Mouse (Mus musculus): Measurements from ENCODE around the gene Tsc22d2.

Gene Tsc22d2

DNA sequence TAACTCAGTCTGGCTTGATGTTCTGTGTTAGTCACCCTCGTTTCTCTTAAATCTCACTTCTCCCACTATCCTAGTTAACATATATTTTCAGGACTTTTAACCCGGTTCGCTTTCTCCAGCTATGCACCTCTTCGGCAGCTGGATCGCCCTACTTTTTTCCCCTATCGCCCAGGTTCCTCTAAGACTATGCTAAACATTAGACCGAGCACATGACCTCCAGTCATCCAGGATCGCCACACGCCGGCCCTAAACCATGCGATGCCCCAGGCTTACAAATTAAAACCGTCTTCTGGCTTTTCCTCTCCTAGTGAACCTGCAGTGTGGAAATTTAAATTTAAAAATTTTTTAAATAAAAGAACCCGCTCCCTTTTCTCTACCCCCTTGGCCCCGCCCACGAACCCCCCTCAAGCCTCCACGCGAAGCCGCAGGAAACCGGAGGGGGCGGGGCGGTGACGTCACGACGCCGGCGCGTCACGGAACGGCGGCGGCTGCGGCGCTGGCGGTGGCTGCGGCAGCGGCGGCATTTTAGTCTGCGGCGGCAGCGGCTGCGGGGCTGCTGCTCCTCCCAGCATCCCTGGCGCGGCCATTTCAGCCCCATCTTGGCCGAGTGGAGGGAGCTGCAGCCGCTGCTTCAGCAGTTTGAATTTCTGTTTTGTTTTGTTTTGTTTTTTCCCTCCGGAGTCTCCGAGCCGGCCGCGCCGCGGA is at the start of gene Tsc22d2:
Gene Tsc22d2, plus strand, starts transcription at position 482 of the 705 bp plus-strand sequence.
- in situ Hi-C loops (cut with MboI; ENCODE audit: low pct_unique_long_range_greater_than_20kb in 1 of 2, low sequenced_read_pairs in 2 of 2, unreplicated experiment in 1 of 2): no loop called here

DNA sequence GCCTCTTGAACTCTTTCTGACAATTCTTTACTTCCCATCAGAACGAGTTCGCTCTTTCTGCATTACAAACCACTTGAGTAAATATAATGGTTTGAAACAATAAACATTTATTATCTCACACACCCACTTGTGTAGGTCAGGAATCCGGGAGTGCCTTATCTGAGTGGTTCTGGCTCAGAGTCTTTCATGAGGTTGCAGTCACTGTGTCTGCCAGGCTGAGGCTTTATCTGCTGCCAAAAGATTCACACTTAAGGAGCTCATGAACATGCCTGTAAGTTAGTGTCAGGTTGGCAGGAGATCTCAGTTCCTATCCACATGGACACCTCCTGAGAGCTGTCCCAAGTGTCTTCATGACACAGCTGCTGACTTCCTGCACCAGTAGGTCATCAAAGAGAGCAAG is 47.8 kb upstream of the Tsc22d2 start:
- in situ Hi-C loops (cut with MboI; ENCODE audit: low pct_unique_long_range_greater_than_20kb in 1 of 2, low sequenced_read_pairs in 2 of 2, unreplicated experiment in 1 of 2): no loop called here

DNA sequence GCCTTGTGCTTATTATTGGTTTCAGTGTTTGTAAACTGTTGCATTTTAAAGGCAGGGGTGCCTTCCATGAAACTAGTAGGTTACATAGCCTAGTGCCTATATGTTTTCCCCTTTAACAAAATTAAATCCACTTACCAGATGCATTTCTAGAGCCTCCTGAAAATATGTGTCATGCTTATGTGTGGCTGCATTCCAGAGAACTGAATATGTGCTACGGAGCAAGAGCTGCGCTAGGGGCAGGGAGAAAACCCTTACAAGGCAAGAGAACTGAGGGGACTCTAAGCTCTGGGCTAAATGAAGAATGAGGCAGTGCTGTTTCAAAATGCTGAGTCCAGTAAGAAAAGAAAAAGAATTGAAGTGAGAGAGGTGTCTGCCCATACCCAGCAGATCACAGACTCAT is 43.7 kb upstream of the Tsc22d2 start:
- in situ Hi-C loops (cut with MboI; ENCODE audit: low pct_unique_long_range_greater_than_20kb in 1 of 2, low sequenced_read_pairs in 2 of 2, unreplicated experiment in 1 of 2): no loop called here

DNA sequence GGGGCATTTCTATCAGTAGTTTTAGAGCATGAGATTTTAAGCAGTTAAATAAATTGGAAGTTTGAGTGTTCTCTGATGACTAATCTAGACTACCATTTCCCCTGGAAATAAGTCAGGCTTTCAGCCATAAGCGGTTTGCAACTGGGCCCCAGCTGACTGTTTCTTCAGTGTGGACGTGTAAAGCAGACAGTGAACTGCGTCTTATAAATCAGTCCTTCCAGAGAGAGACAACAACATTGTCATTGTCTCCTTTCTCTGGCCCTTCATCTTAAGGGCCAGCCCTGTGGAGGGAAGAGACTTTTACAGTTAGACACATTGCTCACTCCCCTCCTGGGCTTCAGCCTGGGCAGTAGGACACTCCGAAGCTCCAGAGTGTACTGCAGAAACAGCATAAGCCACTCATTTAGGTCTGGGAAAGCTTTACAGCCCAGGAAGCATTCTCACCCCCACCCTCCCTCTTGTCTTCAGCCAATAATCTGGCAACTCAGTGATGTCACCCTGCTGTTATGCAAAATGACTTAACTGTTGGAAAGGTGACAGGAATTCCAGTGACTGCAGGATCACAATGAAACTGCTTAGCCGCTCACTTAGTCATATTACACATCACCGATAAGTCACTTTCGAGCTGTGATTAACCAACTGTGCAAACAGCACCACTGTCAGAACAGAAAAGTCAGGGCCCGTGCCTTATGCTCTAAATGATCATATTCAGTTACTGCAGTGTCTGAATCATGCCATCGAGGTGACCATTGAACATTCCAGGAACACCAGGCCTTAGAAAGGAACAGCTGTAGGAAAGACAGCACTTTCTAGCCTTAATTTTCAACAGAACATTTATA is 42.2 kb upstream of the Tsc22d2 start:
- in situ Hi-C loops (cut with MboI; ENCODE audit: low pct_unique_long_range_greater_than_20kb in 1 of 2, low sequenced_read_pairs in 2 of 2, unreplicated experiment in 1 of 2): no loop called here

DNA sequence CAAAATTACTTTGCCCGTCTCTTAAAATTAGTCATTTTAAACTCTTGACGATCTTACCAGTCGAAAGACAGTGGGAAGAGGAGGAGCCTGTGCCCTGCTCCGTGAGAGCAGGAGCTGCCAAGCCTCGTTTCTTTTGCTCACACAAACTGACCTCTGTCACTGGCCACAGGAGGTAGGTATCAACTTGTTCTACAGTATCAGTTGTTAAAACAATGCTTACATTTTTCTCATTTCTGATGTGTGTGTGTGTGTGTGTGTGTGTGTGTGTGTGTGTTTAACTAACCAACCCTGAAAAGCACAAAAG is 41.7 kb upstream of the Tsc22d2 start:
- in situ Hi-C loops (cut with MboI; ENCODE audit: low pct_unique_long_range_greater_than_20kb in 1 of 2, low sequenced_read_pairs in 2 of 2, unreplicated experiment in 1 of 2): no loop called here

DNA sequence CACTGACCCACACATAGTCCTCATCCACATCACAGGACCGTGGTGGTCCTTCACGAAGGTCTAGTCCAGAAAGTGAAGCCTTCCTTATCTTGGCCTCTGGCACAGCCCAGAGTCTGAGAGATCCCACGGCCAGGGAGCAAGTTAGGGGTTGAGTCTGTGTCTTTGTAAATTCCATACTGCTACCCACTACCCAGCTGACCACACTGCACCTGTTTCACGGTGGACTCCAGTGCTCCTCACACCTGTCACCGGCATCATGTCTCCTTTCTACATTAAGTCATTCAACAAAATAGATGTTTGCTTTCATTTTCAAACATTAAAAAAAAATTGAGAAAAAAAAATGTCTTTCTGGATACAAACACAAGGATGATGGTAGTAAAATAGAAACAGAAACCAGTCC is 40.2 kb upstream of the Tsc22d2 start:
- in situ Hi-C loops (cut with MboI; ENCODE audit: low pct_unique_long_range_greater_than_20kb in 1 of 2, low sequenced_read_pairs in 2 of 2, unreplicated experiment in 1 of 2): no loop called here

DNA sequence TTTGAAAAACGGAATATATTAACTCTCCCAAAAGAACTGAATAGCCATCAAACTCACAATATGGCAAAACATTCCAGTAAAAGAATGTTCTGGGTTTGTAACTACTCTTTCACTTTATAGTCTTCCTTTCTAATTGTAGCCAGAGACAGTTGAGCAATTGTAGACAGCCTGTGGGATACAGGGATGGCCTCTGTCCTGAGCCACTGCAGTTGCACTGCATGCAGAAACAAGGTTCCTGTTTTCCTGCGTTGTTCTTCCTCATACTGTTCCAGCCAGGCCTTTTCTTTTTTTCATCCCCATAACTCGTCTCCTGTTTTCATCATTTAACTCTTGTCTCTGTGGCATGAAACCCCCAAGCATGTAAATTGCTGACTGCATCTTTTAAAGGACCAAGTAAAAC is 37.8 kb upstream of the Tsc22d2 start:
- in situ Hi-C loops (cut with MboI; ENCODE audit: low pct_unique_long_range_greater_than_20kb in 1 of 2, low sequenced_read_pairs in 2 of 2, unreplicated experiment in 1 of 2): no loop called here

DNA sequence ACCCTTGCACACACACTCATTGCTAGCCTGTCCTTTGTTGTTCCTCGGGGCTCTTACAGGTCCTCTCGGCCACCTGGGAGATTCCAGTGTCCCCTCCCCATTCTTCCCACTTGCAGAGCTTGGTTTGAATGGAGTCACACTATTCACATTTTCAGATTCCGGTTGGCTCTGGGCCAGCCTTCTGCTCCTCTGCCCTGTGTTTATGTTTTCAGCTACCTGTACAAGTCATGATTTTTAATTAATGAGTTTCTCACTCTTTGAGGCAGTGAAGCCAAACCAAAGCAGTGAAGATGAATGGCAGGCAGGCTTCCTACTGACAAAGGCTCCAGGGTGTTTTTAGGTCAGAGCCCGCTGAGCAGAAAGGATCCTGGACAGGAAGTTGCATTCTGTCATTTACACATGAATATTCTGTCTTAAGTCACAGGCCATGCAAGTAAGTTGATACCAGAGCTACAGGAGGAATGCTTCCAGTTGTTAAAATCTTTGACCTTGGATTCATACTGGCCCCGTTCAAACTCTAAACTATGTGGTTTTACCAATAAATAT is 36.9 kb upstream of the Tsc22d2 start:
- in situ Hi-C loops (cut with MboI; ENCODE audit: low pct_unique_long_range_greater_than_20kb in 1 of 2, low sequenced_read_pairs in 2 of 2, unreplicated experiment in 1 of 2): no loop called here

DNA sequence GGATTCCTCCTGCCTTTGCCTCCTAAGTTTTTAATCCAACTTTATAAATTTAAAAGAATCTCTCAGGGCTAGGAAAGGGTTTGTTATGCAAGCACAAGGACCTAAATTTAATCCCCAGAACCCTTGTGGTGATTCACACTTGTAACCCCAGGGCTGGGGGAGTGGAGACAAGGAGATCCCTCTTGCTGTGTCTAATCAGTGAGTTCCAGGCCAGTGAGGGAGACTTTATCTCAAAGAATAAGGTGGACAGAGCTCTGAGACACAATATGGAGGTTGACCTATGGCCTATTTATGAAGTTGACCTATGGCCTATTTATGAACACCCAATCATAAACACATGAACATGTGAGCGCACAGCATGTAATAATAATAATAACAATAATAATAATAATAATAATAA is 31.8 kb upstream of the Tsc22d2 start:
- in situ Hi-C loops (cut with MboI; ENCODE audit: low pct_unique_long_range_greater_than_20kb in 1 of 2, low sequenced_read_pairs in 2 of 2, unreplicated experiment in 1 of 2): no loop called here

DNA sequence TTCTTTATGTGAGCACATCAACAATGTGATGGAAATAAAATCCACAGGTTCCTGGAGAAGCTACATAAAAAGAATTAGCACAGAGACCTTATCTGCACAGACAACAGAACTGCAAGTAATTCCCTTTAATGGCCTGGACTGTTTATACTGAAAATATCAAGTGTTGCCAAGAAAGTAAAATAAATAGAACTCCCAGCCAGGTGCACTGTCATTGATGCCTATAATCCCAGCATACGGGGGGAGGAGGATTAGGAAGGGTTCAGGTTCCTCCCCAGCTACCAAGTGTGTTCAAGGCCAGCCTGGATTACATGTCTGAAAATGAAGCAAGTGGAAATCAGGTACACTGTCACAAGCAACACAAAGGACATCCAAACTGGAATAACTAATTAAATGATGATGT is 29.5 kb upstream of the Tsc22d2 start:
- in situ Hi-C loops (cut with MboI; ENCODE audit: low pct_unique_long_range_greater_than_20kb in 1 of 2, low sequenced_read_pairs in 2 of 2, unreplicated experiment in 1 of 2): no loop called here

DNA sequence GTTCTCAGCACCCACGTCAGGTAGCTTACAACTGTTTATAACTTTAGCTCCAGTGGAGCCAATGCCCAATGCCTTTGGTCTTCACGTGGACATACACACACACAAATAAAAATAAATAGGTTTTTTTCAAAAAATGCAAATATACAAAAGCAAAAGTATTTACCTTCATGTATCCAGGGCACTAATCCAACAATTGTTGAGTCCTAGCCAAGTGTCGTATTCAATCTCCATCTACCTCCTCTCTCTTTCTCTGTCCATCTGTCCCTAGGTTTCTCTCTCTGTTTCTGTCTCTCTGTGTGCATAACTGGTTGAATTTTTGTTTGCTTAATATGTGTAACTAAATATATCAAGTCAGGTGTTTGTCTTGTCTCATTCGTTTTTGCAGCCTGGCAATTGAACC is 25.8 kb upstream of the Tsc22d2 start:
- in situ Hi-C loops (cut with MboI; ENCODE audit: low pct_unique_long_range_greater_than_20kb in 1 of 2, low sequenced_read_pairs in 2 of 2, unreplicated experiment in 1 of 2): no loop called here

DNA sequence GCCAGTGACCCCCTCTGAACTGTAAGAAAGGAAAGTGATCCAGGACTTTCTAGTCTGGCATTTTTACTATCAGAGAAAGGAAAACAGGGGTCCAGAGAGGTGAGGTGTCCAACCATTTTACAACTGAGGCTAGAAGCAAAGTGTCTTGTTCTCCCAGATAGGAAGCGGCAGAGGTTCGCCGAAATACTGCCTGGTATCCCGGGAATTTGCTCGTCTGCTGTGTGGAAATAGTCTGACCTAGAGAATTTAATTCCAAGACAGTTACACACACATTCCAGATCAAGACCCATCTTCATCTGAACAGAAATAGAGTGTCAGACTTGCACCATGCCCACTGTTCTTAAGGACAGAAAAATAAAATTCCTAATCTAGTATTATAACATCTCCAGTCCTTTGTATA is 16.0 kb upstream of the Tsc22d2 start:
- in situ Hi-C loops (cut with MboI; ENCODE audit: low pct_unique_long_range_greater_than_20kb in 1 of 2, low sequenced_read_pairs in 2 of 2, unreplicated experiment in 1 of 2): no loop called here

DNA sequence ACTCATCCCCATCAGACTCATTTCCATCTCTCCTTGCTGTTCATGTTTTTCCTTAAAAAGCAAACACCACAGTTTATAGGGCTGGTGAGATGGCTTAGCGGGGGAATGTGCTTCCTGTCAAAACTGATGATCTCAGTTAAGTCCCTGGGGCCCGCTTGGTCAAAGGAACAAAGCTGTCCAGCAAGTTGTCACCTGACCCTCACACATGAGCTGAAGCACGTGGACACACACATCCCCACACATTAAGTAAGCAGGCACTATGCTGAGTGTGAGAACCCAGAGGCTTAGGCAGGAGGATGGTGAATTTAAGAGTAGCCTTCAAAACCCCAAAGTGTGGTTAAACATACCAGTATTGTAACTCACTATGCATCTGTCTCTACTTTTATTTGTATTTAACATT is 14.6 kb upstream of the Tsc22d2 start:
- in situ Hi-C loops (cut with MboI; ENCODE audit: low pct_unique_long_range_greater_than_20kb in 1 of 2, low sequenced_read_pairs in 2 of 2, unreplicated experiment in 1 of 2): no loop called here

DNA sequence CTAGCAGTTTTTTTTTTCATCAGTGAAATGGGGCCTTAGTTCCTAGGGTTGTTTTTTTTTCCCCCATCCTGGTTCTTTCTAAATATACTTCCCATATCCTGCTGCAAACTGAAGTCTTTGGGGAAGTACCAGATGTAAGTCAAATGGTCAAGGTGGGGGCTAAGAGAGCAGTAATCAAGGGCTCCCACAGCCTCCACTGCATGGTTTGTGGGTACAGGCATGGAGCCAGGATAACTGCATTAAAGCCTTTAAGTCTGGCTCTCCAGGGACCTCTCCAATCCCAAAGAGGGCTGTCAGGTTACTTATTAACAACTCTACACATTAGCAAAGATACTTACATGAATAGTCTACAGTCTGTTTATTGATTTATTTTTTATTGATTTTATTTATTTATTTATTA is 2.8 kb upstream of the Tsc22d2 start:
- in situ Hi-C loops (cut with MboI; ENCODE audit: low pct_unique_long_range_greater_than_20kb in 1 of 2, low sequenced_read_pairs in 2 of 2, unreplicated experiment in 1 of 2): no loop called here

DNA sequence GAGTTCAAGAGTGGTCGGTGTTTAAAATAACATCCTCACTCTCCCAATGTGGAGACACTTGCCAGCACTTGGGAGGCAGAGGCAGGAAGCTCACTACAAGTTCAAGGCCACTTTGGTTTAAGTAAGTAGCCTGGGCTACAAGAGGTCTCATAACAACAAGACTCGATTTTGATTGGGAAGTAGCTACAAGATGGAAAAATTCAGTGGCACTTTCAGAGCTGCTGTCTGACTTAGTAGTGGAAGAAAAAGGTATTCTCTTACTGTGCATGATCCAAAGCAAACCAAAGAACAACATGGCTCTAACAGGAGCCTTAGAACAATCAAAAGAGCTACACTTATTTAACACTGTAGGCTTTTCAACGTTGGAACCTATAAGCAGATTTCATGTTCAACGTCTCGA is 844 bp upstream of the Tsc22d2 start:
- in situ Hi-C loops (cut with MboI; ENCODE audit: low pct_unique_long_range_greater_than_20kb in 1 of 2, low sequenced_read_pairs in 2 of 2, unreplicated experiment in 1 of 2): no loop called here

DNA sequence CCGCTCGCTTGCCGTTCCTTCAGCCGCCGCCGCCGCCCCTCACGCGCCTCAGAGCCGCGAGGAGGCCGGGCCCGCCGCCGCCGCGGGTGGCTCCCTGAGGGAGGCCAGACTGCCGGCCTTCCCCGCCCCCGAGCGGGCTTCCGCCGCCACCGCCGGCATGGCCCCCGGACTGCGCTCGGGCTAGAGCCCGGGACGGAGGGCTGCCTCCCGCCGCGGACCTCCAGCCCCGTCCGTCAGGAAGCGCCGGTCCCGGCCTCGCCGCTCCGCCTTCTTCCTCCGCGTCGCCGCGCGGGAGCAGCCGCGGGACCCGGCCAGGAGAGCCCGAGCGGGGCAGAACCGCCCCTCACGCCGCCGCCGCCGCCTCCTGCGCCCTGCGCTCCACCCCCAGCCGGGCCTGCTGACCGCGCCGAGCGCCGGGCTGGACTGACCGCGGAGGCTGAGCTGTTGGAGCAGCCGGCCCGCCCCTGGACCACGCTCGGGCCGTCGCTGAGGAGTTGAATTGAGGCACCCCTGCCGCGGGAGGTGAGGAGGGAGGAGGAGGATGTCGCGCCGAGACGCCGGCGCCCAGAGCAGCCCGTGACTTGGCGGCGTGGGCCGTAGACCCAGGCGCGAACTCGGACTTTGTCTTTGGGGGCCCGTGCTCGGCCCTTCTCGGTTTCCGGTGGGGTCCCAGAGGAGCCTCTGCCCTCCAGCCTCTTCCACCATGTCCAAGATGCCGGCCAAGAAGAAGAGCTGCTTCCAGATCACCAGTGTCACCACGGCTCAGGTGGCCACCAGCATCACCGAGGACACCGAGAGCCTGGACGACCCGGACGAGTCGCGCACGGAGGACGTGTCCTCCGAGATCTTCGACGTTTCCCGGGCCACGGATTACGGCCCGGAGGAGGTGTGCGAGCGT is 720 bp downstream of the Tsc22d2 start:
- in situ Hi-C loops (cut with MboI; ENCODE audit: low pct_unique_long_range_greater_than_20kb in 1 of 2, low sequenced_read_pairs in 2 of 2, unreplicated experiment in 1 of 2): no loop called here

DNA sequence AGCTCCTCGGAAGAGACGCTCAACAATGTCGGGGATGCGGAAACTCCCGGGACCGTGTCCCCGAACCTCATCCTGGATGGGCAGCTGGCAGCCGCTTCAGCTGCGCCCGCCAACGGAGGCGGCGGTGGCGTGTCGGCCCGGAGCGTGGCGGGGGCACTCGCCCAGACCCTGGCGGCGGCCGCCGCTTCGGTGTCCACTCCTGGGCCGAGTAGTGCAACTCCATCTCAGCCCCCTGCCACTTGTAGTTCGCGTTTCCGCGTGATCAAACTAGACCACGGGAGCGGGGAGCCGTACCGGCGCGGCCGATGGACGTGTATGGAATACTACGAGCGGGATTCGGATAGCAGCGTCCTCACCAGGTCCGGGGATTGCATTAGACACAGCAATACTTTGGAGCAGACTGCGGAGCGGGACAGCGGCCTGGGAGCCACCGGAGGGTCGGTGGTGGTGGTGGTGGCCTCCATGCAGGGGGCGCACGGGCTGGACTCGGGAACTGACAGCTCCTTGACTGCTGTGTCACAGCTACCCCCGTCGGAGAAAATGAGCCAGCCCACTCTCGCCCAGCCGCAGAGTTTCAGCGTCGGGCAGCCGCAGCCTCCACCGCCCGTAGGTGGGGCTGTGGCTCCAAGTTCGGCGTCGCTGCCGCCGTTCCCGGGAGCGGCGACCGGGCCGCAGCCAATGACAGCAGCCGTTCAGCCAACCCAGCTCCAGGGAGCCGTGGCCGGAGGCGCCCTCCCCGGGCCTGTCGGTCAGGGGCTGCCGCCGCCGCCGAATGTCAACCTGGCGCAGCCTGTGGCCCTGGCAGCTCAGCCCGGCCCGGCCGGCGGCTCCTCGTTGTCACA is 1.6 kb downstream of the Tsc22d2 start:
- in situ Hi-C loops (cut with MboI; ENCODE audit: low pct_unique_long_range_greater_than_20kb in 1 of 2, low sequenced_read_pairs in 2 of 2, unreplicated experiment in 1 of 2): no loop called here

DNA sequence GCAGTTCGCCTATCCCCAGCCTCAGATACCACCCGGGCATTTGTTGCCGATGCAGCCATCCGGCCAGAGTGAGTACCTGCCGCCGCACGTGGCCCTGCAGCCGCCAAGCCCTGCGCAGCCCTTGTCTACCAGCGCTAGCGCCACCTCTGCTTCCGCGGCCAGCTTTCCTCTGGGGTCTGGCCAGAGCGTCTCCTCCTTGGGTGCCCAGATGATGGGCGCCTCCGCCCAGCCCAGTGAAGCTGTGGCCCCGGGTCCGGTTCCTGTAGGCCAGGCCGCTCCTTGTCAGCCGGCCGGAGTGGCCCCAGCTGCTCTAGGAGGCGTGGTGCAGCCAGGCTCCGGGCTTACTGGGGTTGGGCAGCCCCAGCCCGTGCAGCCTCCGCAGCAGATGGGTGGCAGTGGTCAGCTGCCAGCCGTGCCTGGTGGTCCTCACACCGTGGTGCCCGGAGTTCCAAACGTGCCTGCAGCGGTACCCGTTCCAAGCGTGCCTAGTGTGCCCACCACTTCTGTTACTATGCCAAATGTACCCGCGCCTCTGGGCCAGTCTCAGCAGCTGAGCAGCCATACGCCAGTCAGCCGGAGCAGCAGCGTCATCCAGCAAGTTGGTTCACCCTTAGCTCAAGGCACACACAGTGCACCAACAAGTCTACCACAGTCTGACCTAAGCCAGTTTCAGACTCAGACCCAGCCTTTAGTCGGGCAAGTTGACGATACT is 2.4 kb downstream of the Tsc22d2 start:
- in situ Hi-C loops (cut with MboI; ENCODE audit: low pct_unique_long_range_greater_than_20kb in 1 of 2, low sequenced_read_pairs in 2 of 2, unreplicated experiment in 1 of 2): no loop called here

Data from mouse embryonic stem cell (cell line).